Mouse (Mus musculus): ENCODE results near the gene Trim7.

Trim7 gene

DNA sequence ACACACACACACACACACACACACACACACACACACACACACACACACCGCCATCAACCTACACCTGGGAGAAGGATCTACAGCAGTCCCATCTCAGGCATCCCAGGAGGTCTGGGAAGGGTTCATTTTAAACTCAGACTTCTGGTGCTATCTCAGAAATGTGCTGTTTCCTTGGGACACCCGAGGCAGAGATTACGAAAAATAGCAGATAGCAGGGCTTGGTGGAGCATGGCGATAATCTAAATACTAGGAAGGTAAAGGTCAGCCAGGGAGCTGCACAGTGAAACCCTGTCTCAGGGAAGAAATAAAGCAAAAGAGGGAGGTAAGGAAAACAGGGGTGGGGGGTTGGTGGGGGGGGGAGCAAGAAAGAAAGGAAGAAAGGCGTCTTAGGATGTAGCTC, 28.7 kb upstream of the Trim7 start:
- DNase-seq (ENCODE audit: low read depth, low spot score) = no peak
- peaks cover 4% of the 10 kb centered on the region for H3K36me3 ChIP-seq (ENCODE audit: control insufficient read depth, insufficient read depth, low read length, poor library complexity, severe bottlenecking)
- no peaks in the 10 kb centered on the region for H3K27me3 ChIP-seq (ENCODE audit: control insufficient read depth, insufficient read depth, low read length, poor library complexity, severe bottlenecking)

DNA sequence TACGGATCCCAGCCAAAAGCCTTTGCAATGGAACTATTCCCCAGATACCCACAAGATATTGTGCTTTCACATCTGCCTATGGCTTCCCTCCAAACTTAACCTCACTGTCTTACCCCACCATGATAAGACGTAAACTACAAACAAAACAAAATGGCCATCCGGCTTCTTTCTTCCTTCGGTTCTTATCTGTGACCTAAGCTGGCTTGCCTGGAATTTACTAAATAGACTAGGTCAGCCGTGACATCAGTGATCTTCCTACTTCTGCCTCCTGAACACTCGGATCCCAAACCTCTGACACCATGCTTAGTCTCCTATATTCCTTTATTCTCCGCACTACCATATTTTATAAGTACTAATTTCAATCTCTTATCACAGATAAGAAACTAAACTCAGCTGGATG, 27.6 kb upstream of the Trim7 start:
- DNase-seq (ENCODE audit: low read depth, low spot score) = no peak
- Histone ChIP-seq H3K36me3 (ENCODE audit: control insufficient read depth, insufficient read depth, low read length, poor library complexity, severe bottlenecking) (peaks cover 10% of the 10 kb centered on the region), H3K27me3 (ENCODE audit: control insufficient read depth, insufficient read depth, low read length, poor library complexity, severe bottlenecking) (no peaks in the 10 kb centered on the region)

DNA sequence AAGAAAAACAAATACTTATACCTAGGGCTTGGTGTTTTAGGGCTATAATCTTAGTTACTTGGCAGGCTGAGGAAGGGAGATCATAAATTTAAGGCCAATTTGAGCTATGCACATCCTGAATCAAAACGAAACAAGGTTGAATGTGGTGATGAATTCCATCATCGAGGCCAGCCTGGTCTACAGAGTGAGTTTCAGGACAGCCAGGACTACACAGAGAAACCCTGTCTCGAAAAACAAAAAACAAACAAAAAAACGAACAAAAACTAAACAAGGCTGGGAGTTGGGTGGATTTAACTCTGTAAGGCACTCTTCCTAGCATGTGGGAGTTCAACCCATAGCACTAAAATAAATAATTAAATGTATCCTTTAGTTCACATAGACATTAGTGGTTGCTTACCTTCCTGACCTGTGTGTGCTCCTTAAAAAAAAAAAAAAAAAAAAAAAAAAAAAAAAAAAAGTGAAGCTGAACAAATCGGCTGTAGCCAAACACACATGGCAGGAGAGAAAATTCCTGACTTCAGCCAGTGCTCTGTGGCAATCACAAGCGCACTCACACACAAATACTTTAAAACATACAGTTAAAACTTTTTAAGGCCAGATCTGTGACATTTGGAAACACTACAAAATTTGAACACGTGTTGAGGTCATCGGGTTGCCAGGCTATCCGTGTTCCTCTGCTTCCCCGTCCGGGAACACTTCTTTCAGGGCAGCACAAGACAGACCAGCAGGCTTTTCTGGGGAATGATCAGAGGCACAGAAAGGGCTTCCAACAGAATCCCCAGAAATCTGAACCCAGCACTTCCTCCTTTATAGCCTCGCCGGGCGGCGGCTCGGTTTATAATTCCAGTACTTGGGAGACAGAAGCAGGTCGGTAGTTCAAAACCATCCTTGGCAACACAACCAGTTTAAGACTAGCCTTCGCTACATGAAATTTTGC, 26.7 kb upstream of the Trim7 start:
- H3K27me3 ChIP-seq (ENCODE audit: control insufficient read depth, insufficient read depth, low read length, poor library complexity, severe bottlenecking) = no peaks in the 10 kb centered on the region
- peaks cover 15% of the 10 kb centered on the region for H3K36me3 ChIP-seq (ENCODE audit: control insufficient read depth, insufficient read depth, low read length, poor library complexity, severe bottlenecking)
- DNase-seq (ENCODE audit: low read depth, low spot score) = no peak

DNA sequence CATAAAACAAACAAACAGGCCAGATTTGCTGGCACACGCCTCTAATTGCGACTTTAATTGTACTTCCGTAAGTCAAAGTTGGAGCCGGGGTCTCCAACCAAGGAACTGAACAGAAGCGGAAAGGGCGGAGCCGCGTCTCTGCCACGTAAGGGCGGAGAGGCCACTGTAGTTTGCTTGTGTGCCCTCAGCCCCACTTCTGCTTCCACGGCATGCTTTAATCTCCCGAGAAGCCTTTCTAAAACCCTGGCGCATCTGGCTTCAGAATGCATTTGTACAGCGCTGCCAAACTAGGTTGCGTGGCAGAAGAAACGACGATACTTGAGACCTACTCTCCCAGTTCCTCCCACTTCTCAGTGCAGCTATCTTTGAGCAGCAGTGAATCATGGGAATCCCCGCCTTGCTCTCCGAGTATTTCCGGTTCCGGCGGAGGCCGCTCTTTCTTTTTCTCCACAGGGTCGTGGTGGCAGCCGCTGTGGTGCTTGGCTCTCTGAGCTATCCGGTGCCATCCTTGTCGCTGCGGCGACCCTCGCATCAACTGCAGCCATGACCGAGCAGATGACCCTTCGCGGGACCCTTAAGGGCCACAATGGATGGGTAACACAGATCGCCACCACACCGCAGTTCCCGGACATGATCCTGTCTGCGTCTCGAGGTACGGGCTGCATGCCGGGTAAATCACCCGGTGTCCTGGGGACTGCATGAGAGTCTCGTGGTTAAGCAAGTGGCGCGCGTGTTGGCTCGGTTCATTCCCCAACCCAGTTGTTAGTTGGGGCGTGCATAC, 25.8 kb upstream of the Trim7 start, which contains the start of gene Rack1:
Gene Rack1 (plus strand): TSS at position 412 of the 781 bp plus-strand sequence.
- peaks cover 20% of the 10 kb centered on the region for H3K36me3 ChIP-seq (ENCODE audit: control insufficient read depth, insufficient read depth, low read length, poor library complexity, severe bottlenecking)
- H3K27me3 ChIP-seq (ENCODE audit: control insufficient read depth, insufficient read depth, low read length, poor library complexity, severe bottlenecking) = no peaks in the 10 kb centered on the region
- DNase-seq (ENCODE audit: low read depth, low spot score) = peak; percentile 90

DNA sequence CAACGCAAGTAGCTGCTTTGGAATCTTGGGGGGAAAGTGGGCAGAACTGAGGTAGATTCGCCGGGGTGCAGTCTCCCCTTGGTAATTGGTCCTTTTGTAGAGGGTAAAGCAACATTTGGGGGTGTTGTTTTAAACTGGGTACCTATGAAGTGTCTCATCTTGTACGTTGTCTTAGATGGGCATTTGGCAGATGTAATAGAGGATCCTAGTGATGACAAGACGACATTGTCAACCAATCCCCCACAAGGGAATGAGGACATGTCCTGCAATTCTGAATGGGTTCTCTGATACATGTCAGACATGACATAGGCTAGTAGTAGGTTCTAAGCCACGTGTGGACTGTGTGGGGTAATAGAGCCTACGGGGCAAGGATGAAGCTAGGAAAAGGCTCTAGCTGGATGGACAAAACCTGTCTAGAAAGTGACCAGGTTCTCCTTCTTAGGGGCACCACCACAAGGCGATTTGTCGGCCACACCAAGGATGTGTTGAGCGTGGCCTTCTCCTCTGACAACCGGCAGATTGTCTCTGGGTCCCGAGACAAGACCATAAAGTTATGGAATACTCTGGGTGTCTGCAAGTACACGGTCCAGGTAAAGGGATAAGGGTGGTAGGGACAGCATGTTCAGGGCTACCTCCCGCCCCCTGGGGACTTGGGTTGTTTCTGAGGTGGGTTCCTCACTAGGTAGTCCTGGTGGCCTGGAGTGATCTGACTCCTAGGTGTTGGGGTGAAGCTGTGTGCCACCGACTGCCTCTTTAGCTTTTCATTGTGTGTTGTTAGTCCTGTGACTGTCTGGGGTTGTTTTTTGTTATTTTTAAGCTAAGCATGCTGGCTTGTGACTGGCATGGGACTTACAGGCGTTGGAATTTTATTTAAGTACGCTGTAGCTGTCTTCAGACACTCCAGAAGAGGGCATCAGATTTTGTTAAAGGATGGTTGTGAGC, 23.8 kb upstream of the Trim7 start:
- DNase-seq (ENCODE audit: low read depth, low spot score) = no peak
- peaks cover 34% of the 10 kb centered on the region for H3K36me3 ChIP-seq (ENCODE audit: control insufficient read depth, insufficient read depth, low read length, poor library complexity, severe bottlenecking)
- H3K27me3 ChIP-seq (ENCODE audit: control insufficient read depth, insufficient read depth, low read length, poor library complexity, severe bottlenecking) = no peaks in the 10 kb centered on the region

DNA sequence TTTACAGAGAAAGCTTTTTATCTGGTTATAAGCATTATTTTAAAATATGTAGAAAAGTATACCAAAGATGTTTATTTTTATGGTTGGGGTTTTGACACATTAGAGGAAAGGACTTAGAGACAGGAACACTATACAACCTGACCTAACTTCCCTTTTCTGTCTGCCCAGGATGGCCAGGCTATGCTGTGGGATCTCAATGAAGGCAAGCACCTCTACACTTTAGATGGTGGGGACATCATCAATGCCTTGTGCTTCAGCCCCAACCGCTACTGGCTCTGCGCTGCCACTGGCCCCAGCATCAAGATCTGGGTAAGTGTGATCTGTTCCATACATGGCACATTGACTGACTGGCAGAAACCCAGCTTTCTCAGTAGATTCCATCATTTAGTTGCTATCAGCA, 22.0 kb upstream of the Trim7 start:
- H3K27me3 ChIP-seq (ENCODE audit: control insufficient read depth, insufficient read depth, low read length, poor library complexity, severe bottlenecking) = no peaks in the 10 kb centered on the region
- peaks cover 36% of the 10 kb centered on the region for H3K36me3 ChIP-seq (ENCODE audit: control insufficient read depth, insufficient read depth, low read length, poor library complexity, severe bottlenecking)
- no peak for DNase-seq (ENCODE audit: low read depth, low spot score)

DNA sequence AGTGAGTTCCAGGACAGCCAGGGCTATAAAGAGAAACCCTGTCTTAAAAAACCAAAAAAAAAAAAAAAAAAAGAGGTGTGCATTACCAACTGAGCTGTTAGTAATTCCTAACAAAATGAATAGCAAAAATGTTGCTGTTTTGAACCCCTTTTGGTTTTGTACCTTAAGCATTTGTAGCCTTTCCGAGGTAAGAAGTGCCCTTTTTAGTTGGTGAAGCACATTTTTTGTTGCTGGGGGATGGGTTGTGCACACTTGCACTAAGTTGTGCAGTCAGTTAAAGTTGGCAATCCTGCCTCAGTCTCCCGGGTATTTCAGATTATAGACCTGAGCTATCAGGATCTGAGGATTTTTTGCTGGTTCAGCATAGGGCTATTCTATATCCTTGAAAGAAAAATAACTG, 21.0 kb upstream of the Trim7 start:
- Histone ChIP-seq H3K27me3 (ENCODE audit: control insufficient read depth, insufficient read depth, low read length, poor library complexity, severe bottlenecking) (no peaks in the 10 kb centered on the region), H3K36me3 (ENCODE audit: control insufficient read depth, insufficient read depth, low read length, poor library complexity, severe bottlenecking) (peaks cover 36% of the 10 kb centered on the region)
- no peak for DNase-seq (ENCODE audit: low read depth, low spot score)

DNA sequence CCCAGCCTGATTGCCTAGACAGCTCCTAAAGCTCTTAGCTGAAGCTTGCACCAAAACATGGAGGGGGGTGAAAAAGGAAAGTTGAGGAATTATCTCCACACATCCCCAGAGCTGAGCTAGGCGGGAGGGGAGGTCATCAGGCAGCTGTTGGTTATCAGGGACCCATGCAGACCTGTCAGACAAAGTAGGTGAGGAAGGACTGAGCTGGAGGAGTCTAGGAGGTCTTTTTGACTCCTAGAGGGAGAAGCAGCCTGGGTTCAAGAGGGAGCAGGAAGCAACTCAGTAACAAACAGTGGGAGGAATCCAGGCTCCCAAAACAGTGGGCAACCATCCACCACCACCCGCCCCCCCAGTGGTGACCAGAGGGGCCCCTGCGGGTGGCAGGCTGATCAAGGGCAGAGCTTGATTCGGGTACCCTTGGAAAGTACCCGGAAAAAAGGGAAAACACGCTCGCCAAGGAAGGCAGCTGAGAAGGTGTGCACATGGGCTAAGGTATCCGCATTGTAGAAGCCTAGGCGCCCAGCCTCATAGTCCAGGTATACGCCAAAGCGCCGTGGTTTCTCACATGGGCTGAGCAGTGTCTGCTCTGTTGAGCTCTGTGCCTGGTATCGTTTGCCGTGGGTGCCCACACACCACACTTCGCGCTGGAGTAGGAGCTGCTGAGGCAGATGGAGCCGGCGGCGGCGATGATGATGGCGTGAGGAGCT, 18.9 kb upstream of the Trim7 start:
- H3K27me3 ChIP-seq (ENCODE audit: control insufficient read depth, insufficient read depth, low read length, poor library complexity, severe bottlenecking) = no peaks in the 10 kb centered on the region
- peaks cover 36% of the 10 kb centered on the region for H3K36me3 ChIP-seq (ENCODE audit: control insufficient read depth, insufficient read depth, low read length, poor library complexity, severe bottlenecking)
- DNase-seq (ENCODE audit: low read depth, low spot score) = no peak

DNA sequence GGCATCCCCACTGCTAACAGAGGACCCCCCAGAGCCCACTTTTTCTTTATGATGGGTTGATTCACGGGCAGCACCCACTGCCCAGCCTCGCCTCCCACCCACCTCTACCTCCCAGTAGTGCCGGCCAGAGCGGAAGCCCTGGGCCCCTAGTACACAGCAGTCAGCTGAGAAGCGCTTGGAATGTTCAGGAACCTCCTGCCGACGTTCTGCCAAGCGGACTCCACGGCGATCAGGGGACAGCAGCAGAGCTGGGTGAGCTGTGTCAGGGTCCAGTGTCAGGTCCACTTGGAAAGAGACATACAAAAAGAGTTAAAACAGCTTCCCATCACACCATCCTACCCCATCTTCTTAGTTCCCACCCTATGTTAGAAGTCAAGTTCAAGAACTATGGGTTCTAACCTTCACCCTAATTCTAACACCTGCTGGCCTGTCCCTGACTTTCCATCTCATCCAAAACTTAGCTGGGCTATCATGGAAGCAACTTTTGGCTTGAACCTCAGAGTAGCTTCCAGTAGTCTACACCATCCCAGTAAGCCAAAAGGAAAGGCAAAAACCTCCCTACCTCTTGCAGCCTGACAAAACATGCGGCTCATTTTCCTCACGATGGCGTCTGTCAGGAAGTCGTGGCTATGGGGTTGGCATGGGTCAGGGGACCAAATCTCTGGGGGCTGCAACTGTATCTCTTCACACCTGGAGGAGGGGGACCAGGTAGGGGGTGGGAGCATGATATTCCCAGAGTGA, 18.2 kb upstream of the Trim7 start:
- no peaks in the 10 kb centered on the region for H3K27me3 ChIP-seq (ENCODE audit: control insufficient read depth, insufficient read depth, low read length, poor library complexity, severe bottlenecking)
- peaks cover 29% of the 10 kb centered on the region for H3K36me3 ChIP-seq (ENCODE audit: control insufficient read depth, insufficient read depth, low read length, poor library complexity, severe bottlenecking)
- no peak for DNase-seq (ENCODE audit: low read depth, low spot score)

DNA sequence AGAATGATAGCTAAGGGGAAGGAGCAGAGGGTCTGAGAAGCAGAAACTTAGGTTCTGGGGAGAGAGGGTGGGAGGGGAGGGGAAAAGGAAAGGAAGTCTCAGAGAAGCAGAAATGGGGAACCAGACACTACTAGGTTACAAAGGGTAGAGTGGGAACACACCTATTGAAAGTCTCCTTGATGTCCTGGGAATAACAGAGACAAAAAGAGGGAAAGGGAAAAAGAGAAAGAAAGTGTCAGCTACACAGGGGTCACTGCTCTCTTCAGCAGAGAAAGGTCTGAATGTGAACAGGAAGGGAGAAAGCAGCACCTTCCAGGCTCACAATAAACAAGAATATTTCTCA, 17.7 kb upstream of the Trim7 start:
- Histone ChIP-seq H3K36me3 (ENCODE audit: control insufficient read depth, insufficient read depth, low read length, poor library complexity, severe bottlenecking) (peaks cover 29% of the 10 kb centered on the region), H3K27me3 (ENCODE audit: control insufficient read depth, insufficient read depth, low read length, poor library complexity, severe bottlenecking) (no peaks in the 10 kb centered on the region)
- no peak for DNase-seq (ENCODE audit: low read depth, low spot score)

DNA sequence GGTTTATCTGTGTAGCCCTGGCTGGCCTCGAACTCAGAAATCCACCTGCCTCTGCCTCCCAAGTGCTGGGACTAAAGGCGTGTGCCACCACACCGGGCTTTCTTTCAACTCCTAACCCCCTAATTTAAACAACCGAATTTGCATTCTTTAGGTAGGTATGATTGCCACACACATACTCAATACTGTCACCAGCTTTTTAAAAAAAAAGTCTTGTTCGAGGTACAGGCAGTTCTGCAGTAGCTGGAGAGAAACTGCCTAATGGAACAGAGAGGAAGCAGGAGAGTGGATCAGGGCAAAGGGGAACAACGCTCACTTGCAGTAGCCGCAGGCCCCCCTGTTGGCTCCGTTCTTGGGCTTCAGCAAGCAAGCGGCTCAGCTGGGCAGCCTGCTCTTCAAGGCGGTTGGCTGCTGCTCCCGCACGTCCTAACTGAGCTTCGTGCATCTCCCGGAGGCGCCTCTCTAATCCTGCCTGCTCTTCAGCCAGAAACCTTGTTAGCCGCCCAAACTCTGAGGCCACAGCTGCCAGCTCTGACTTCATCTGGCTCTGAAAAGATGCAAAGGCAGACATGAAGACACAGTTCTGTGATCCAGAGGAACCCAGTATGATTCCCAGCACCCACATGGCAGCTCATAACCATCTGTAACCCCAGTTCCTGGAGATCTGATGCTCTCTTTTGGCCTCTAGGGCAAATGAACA, 17.1 kb upstream of the Trim7 start:
- Histone ChIP-seq H3K36me3 (ENCODE audit: control insufficient read depth, insufficient read depth, low read length, poor library complexity, severe bottlenecking) (peaks cover 26% of the 10 kb centered on the region), H3K27me3 (ENCODE audit: control insufficient read depth, insufficient read depth, low read length, poor library complexity, severe bottlenecking) (no peaks in the 10 kb centered on the region)
- no peak for DNase-seq (ENCODE audit: low read depth, low spot score)

DNA sequence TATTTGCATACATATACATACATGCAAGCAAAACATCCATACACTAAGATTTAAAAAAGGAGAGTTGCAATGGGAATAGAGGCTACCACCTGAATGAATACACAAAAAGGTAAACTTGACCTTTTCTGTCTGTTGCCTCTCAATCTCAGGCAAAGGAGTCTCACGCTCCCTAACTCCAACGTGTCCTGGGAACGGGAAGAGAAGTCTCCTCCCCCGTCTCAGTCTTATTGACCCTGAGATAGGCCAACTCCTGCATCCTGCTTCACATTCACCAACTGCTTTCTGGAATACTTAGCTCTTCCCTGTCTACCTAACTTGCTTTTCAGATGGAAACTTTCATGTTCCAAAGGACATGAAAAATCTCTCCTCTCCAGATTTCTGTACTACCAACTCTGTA, 16.5 kb upstream of the Trim7 start:
- no peak for DNase-seq (ENCODE audit: low read depth, low spot score)
- Histone ChIP-seq H3K27me3 (ENCODE audit: control insufficient read depth, insufficient read depth, low read length, poor library complexity, severe bottlenecking) (no peaks in the 10 kb centered on the region), H3K36me3 (ENCODE audit: control insufficient read depth, insufficient read depth, low read length, poor library complexity, severe bottlenecking) (peaks cover 21% of the 10 kb centered on the region)

DNA sequence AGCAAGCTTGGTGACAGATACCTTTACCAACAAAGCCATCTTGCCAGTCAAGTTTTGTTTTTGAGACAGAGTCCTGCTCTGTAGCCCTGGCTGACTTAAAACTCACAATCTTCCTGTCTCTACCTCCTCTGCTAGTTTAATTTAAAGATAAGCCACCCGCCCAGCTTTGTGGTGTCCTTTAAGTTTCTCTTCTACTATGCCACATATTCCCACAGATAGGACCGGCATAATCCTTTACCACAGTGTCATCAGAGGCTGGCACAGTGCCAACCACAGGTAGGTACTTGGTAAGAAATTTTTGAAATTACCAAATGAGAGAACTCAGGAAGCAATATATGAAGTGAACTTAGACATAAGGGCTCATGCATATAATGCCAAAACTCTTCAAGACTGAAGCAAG, 15.8 kb upstream of the Trim7 start:
- DNase-seq (ENCODE audit: low read depth, low spot score) = no peak
- H3K27me3 ChIP-seq (ENCODE audit: control insufficient read depth, insufficient read depth, low read length, poor library complexity, severe bottlenecking) = no peaks in the 10 kb centered on the region
- peaks cover 17% of the 10 kb centered on the region for H3K36me3 ChIP-seq (ENCODE audit: control insufficient read depth, insufficient read depth, low read length, poor library complexity, severe bottlenecking)

All from splenic B cell, adult 2 months (primary cell).